In the genomic region with DNA sequence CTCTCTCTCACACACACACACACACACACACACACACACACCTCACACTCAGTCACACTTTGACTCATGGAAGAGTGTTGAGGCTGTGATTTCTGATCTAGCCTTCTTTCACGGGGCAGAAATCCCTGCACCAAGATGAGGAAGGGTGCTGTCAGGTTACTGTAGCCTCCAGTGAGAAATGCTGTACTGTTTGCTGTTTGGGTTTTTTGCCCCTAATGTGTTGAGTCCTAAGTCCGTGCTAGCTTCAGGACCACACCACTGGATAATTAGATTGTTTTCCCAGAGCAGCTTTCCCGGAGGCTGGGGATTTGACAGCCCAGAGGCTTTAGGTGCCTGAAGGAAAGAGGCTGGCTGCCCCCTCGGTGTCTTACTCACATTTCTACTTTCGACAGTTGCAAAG, we compare ENCODE assay signal across 10 mouse cellular contexts. TPM values are rescaled to one million over a fixed set of nuclear protein-coding genes. Genes with fewer than 3 reads are reported as not detected.
DNase-seq lines count a peak whose midpoint lies in the region; ATAC-seq lines count a peak whose summit lies in the region.
"Had no signal": no experiment of that assay in that cellular context is flagged by ENCODE, and none has a peak within 500 bp of the region (broad histone marks: within the 10 kb centered on the region; RNA-seq: fewer than 3 reads in every experiment).

No protein-coding gene starts in this region.

- no peak for DNase-seq in heart, adult 11 months
- DNase-seq in midbrain, embryonic 14.5 days, result no peak
- DNase-seq in adrenal gland, adult 2 months, result no peak
- DNase-seq in cerebellum, adult 9-10 months, result no peak
- no peak for DNase-seq in layer of hippocampus, postnatal 25 days (ENCODE audit: extremely low spot score in 1 of 2, low spot score in 1 of 2)
- DNase-seq: cerebellum, adult 18-20 months; thymus, postnatal 14 days had no signal

- peak overlapping the region; percentile 90 for H3K4me2 ChIP-seq in heart, embryonic 13.5 days
- H3K4me2 ChIP-seq in embryonic facial prominence, embryonic 12.5 days (replicated peaks), result peak overlapping the region; percentile 92
- H3K4me2 ChIP-seq in hindbrain, embryonic 16.5 days (ENCODE audit: low read length), result peak overlapping the region; percentile 74
- H3K4me2 ChIP-seq in midbrain, embryonic 14.5 days (ENCODE audit: low read length), result peak overlapping the region; percentile 84

- no peaks in the 10 kb centered on the region for H3K9me3 ChIP-seq in heart, embryonic 13.5 days
- no peaks in the 10 kb centered on the region for H3K9me3 ChIP-seq in embryonic facial prominence, embryonic 12.5 days
- H3K9me3 ChIP-seq in hindbrain, embryonic 16.5 days (ENCODE audit: control insufficient read depth, low read length), result no peaks in the 10 kb centered on the region
- H3K9me3 ChIP-seq in midbrain, embryonic 14.5 days (ENCODE audit: control insufficient read depth, low read length), result no peaks in the 10 kb centered on the region

- WGBS in heart, embryonic 13.5 days, result 8% methylated on average over 5 of the region's 5 CpGs
- 3% methylated on average over 5 of the region's 5 CpGs for WGBS in embryonic facial prominence, embryonic 12.5 days
- WGBS in hindbrain, embryonic 16.5 days, result 11% methylated on average over 5 of the region's 5 CpGs
- WGBS in midbrain, embryonic 14.5 days, result 4% methylated on average over 5 of the region's 5 CpGs

- H3K27me3 ChIP-seq in heart, embryonic 13.5 days (replicated peaks), result peaks cover 10% of the 10 kb centered on the region; the same call in 1 of the 2 replicates
- peaks cover 8% of the 10 kb centered on the region; the same call in 1 of the 2 replicates for H3K27me3 ChIP-seq in embryonic facial prominence, embryonic 12.5 days
- no peaks in the 10 kb centered on the region for H3K27me3 ChIP-seq in hindbrain, embryonic 16.5 days (replicated peaks; ENCODE audit: control insufficient read depth, insufficient read depth, low read length)
- peaks cover 11% of the 10 kb centered on the region; the same call in 1 of the 2 replicates for H3K27me3 ChIP-seq in midbrain, embryonic 14.5 days (ENCODE audit: control insufficient read depth, insufficient read depth, low read length)

- H3K4me3 ChIP-seq in heart, embryonic 13.5 days, result peak overlapping the region; percentile 62
- peak overlapping the region; percentile 53 for H3K4me3 ChIP-seq in embryonic facial prominence, embryonic 12.5 days
- H3K4me3 ChIP-seq in hindbrain, embryonic 16.5 days (ENCODE audit: low read length), result peak overlapping the region; percentile 47
- peak overlapping the region; percentile 42; the same call in 1 of the 2 replicates for H3K4me3 ChIP-seq in midbrain, embryonic 14.5 days (replicated peaks; ENCODE audit: low read depth, low read length)

- no peaks in the 10 kb centered on the region for H3K36me3 ChIP-seq in heart, embryonic 13.5 days
- no peaks in the 10 kb centered on the region for H3K36me3 ChIP-seq in embryonic facial prominence, embryonic 12.5 days
- no peaks in the 10 kb centered on the region for H3K36me3 ChIP-seq in hindbrain, embryonic 16.5 days (ENCODE audit: control insufficient read depth, insufficient read depth, low read length)
- no peaks in the 10 kb centered on the region for H3K36me3 ChIP-seq in midbrain, embryonic 14.5 days (ENCODE audit: control insufficient read depth, insufficient read depth, low read length)

- peak overlapping the region; percentile 80 for H3K9ac ChIP-seq in heart, embryonic 13.5 days
- no peak overlapping the region; the same call in 1 of the 2 replicates for H3K9ac ChIP-seq in embryonic facial prominence, embryonic 12.5 days
- H3K9ac ChIP-seq in hindbrain, embryonic 16.5 days (ENCODE audit: low read depth, low read length), result no peak overlapping the region
- H3K9ac ChIP-seq in midbrain, embryonic 14.5 days (replicated peaks; ENCODE audit: low read length), result no peak overlapping the region

- peaks cover 12% of the 10 kb centered on the region; the same call in 1 of the 2 replicates for H3K4me1 ChIP-seq in heart, embryonic 13.5 days
- H3K4me1 ChIP-seq in embryonic facial prominence, embryonic 12.5 days, result peaks cover 9% of the 10 kb centered on the region; the same call in 1 of the 2 replicates
- peaks cover 7% of the 10 kb centered on the region for H3K4me1 ChIP-seq in hindbrain, embryonic 16.5 days (ENCODE audit: control insufficient read depth, insufficient read depth, low read depth, low read length)
- H3K4me1 ChIP-seq in midbrain, embryonic 14.5 days (ENCODE audit: control insufficient read depth, insufficient read depth, low read length), result peaks cover 8% of the 10 kb centered on the region; the same call in 1 of the 2 replicates

- ATAC-seq in heart, embryonic 13.5 days (ENCODE audit: extremely low read depth, insufficient number of reproducible peaks, low FRiP score, low TSS enrichment), result no peak
- peak; percentile 73; the same call in 1 of the 2 replicates for ATAC-seq in embryonic facial prominence, embryonic 12.5 days (ENCODE audit: insufficient number of reproducible peaks, insufficient read depth, low FRiP score, low TSS enrichment)
- no peak; the same call in 1 of the 2 replicates for ATAC-seq in hindbrain, embryonic 16.5 days
- no peak for ATAC-seq in midbrain, embryonic 14.5 days (ENCODE audit: low FRiP score, low TSS enrichment)

- H3K27ac ChIP-seq in heart, embryonic 13.5 days (replicated peaks), result no peak overlapping the region
- H3K27ac ChIP-seq in embryonic facial prominence, embryonic 12.5 days, result 0 out of 2 replicates have a peak overlapping the region, but pooled peaks have one; percentile 54
- no peak overlapping the region for H3K27ac ChIP-seq in hindbrain, embryonic 16.5 days (ENCODE audit: low read depth, low read length)
- H3K27ac ChIP-seq in midbrain, embryonic 14.5 days (replicated peaks; ENCODE audit: low read depth, low read length), result no peak overlapping the region

RNA-seq across cellular contexts. Expression of a gene that starts 1.0 kb away (rescaled TPM):
- 1.3 and 1.4 TPM in 2 replicates for polyA plus RNA-seq in heart, embryonic 13.5 days (2015; fragmentation: Nextera tagmentation; extraction: Ambion mirVana)
- polyA plus RNA-seq in embryonic facial prominence, embryonic 12.5 days (2016; fragmentation: Nextera tagmentation; extraction: Ambion mirVana), result 3.3 and 4.5 TPM in 2 replicates
- 1.2 and 2.0 TPM in 2 replicates for polyA plus RNA-seq in hindbrain, embryonic 16.5 days (2015; fragmentation: Nextera tagmentation; extraction: Ambion mirVana)
- polyA plus RNA-seq in midbrain, embryonic 14.5 days (2014; fragmentation: Nextera tagmentation; extraction: Ambion mirVana), result 0.09 and 0.17 TPM in 2 replicates
- under 1 TPM; 0.49 to 0.97 TPM for total RNA-seq in adrenal gland, adult 2 months (2021)
- 0.04 and 0.07 TPM in 2 replicates for polyA plus RNA-seq in adrenal gland, adult 2 months (2012; rRNA removed)
- total RNA-seq in layer of hippocampus, postnatal 25 days (2021), result under 1 TPM; 0.23 to 0.49 TPM
